Mouse (Mus musculus) gastrocnemius, postnatal 4 days (tissue): ENCODE measurements around the gene Swi5. TPM values are rescaled to one million over a fixed set of nuclear protein-coding genes. Genes with fewer than 3 reads are reported as not detected.
"Not testable (repeated sequence)": the region's sequence is repeated elsewhere in the genome, so short reads cannot be mapped to it uniquely, and the experiment has no call there.

Source experiments
- DNase-seq, 2 experiments: peaks; one replicate each; pipeline ENCODE4 v3.0.0; 2021 to 2022; ENCODE audit warnings: low spot score in 2 of 2, mixed read lengths in 2 of 2
- total RNA-seq, 2 experiments: library from RNA; stranded (reverse); gene quantifications; 2 replicates each; pipeline ENCODE4 v1.2.3; 2021

Gene Swi5
- total RNA-seq, 2 experiments from 2014 or later = 160 to 162 TPM

DNA sequence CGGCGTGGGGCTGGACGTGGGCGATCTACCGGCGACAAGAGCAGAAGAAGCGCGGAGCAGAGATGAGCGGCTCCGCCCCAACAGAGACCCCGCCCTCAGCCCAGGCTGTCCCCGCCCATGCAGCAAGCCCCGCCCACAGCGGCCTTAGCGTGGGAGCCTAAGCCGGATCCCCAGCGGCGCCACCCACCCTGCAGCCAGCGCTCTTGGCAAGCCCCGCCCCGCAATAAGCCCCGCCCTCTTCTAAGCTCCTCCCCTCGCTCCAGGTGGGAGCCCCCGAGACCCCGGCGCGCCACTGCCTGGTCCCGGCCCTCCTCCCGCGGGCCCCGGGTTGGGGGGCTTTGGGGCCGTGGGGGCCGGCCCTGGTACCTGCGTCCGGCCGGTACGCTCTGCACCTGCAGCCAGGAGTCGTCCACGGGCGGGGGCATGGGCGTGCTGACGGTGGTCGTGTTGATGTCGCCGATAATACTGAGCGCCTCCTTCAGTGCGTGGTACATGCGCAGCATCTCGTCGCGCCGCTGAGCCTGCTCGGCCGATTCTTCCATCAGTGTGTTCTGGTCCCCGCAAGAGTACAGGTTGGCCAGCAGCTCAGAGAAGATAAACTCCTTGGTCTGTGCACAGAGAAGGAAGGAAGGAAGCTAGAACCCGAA is 24.6 kb upstream of the Swi5 start:
- DNase-seq = peak; percentile 78 to 85

DNA sequence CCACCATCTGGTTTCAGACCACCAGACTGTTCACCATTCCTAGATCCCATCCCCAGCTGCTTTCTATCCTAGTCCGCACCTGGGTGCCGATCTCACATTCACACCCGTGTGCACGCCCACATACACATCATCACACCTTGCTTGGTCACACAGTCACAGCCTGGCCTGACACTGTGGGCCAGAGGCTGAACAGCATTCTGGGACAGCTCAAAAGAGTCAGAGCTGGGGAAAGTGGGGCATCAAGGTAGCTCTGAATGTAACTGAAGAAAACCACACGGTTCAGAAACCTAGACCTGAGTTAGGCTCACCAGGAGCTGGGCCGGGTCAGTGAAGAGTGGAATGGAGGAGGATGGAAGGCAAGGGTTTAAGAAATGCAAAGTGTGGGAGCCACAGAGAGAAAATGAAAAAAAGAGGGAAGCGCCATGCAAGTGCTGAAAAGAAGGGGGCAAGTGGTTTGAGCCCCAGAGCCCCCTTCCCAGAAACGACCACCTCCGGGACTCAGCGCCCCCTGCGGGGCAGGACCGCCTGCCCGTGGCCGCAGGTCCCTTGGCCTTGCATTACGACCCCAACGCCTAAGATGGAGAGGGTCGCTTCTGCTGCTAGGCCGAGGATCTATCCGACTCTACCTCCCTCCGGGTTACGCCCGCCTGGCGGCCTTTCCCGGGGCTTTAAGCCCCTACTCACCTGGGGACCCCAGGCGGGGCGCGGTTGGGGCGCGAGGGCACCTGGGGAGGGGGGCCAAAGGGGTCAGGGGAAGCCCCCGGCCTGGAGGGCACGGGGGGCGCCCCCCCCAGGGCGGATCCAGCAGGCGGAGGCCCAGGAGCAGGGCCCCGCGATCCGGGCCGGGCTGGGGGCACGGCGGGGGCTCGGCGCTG is 23.8 kb upstream of the Swi5 start:
- peak in 1 of 2 experiments; percentile 12 for DNase-seq

DNA sequence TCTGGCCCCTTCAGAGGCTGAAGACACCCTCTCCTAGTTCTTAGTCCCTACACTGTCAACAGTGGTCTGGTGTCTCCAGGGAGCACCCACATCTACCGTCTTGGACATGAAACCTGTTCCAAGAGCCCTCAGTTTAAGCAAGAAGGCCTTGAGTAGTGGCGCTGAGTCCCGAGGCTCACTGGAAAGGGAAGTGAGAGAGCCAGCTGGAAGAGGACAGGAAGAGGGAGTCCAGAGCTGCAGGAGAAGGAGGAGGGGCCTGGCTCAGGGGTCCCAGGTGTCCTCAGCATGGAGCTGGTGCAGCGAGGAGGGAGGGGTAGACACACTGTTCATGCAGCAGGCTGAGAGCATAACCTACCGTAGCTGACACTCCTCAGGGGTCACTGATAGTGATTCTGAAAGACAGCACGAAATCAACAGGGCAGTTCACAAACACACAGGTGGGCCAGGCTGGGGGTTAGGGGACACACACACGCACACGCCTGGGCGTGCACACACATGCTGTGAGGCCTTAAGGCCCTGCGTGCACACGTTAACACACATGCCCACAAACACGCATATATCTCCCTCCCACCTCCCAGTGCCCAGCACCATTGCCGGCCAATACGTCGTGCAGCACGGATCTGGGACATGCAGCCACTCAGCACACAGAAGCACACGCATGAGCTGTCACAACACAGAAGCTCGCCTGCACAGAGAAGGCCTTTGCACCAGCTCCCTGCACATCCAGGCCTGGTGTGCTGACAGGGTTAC is 22.4 kb upstream of the Swi5 start:
- peak in 1 of 2 experiments; percentile 15 for DNase-seq

DNA sequence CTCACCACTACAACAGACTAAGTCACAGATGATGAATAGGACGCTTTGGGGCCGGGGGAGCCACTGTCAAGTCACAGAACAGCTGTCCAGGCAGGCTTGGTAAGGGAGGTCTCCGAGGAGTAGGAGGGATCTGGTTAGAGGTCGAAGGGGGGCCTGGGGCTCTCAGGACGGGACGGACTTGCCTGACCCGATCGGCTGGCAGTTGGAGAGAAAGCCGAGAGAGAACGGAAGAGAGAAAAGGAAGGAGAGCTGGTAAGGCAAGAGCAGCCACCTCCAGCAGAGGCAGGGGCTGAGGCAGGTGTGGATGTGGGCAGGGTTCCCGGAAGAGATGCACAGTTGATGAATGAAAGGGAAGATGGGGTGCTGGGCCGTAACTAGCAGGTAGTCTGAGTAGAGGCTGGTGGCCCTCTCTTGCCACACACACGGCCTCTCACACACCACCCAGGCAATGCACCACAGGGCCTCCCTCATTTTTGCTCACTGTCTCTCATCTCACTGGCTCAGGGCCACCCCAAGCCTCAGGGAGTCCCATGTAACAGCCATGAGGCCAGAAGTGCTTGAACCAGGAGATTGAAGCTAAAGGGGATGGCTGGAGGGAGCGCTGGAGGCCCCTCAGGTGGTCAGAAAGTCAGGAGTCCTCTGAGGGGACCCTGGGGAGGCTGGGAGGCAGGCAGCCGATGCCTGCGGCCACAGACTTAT is 21.1 kb upstream of the Swi5 start:
- peak in 1 of 2 experiments; percentile 13 for DNase-seq

DNA sequence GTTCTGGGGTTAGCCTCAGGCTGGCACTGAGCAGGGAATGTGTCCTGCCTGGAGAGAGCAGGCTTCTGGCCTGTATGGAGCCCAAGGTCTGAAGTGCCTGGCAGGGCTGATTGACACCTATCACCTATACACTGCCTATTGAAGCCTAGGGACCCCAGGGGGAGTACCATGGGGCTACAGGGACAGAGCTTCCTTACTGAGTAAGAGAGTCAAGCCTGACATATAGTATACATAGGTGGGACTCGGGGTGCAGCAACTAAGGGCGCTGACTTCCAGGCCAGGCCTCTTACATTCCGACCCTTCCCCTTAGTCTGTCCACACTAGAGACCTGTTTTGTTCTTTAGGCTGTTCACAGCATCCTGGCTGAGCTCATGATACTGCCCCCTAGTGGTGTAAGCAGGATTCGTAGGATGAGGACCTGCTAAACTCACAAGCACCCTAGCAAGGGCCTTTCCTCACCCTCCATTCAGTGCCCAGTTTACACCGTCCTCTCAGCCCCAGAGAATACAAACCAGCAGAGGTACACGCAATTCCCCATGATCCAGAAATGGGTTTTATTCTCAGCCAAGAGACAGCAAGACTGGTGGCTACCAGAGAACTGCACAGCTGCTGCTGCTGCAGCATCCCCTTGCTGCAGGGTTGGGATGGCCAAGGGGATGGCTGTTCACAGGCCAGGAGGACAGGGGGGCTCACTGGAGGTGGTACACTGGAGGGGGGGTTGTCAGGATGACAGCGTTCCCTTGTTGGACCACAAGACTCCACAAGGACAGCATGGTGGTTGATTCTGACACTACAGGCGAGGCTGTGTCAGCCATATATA is 20.3 kb upstream of the Swi5 start:
- peak in 1 of 2 experiments; percentile 53 for DNase-seq

DNA sequence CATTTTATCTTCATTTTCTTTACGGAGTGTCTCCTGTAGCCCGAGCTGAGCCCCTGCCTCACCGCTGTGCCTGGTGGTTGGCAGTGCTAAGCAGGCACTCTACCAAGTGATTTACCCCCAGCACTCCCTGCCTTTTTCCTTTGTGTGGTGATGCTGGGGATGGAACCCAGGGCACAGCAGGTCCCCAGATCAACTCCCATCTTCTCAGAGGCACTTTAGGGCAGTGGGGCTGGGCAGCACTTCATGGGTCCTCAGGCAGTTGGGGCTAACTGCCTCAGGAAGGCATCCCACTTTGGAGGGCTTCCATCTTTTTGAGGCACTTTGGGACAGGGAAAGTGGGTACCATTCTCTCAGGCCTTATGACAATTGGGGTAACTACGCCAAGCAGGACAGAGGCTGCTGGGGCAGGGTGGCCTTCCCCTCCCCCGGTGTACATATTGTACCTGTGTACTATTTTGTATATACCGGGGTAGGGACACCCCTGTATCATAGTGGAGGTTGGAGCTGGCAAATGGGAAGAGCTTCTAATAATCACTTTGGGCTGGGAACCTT is 19.4 kb upstream of the Swi5 start:
- DNase-seq = peak in 1 of 2 experiments; percentile 14

DNA sequence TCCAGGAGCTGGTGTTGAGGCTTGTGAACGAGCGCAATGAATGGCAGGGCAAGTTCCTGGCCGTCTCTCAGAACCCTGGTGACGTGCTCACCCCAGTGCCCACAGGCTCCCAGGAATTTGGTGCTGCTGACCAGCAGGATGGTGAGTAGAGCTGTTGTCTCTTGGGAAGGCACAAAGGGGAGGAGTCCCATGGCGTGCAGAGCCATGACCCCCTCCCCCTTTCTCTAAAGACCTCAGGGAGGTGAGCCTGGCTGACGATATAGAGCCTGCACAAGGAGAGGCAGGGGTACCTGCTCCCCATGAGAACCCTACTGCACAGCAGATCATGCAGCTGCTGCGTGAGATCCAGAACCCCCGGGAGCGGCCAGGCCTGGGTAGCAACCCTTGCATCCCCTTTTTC is 18.3 kb upstream of the Swi5 start:
- no peak for DNase-seq

DNA sequence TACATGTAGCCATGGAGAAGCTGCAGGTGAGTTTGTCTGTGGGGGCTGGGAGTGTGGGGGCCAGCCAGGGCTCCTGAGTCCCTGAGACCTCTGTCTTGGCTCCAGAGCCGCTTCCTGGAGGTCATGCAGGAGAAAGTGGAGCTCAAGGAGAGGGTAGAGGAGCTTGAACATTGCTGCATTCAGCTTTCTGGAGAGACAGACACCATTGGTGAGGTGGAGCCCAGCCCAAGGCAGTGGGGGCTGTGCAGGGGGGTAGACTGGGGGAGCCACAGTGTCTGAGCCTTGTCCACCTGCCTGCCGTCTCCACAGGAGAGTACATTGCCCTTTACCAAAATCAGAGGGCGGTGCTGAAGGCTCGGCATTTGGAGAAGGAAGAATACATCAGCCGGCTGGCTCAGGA is 17.8 kb upstream of the Swi5 start:
- peak in 1 of 2 experiments; percentile 17 for DNase-seq

DNA sequence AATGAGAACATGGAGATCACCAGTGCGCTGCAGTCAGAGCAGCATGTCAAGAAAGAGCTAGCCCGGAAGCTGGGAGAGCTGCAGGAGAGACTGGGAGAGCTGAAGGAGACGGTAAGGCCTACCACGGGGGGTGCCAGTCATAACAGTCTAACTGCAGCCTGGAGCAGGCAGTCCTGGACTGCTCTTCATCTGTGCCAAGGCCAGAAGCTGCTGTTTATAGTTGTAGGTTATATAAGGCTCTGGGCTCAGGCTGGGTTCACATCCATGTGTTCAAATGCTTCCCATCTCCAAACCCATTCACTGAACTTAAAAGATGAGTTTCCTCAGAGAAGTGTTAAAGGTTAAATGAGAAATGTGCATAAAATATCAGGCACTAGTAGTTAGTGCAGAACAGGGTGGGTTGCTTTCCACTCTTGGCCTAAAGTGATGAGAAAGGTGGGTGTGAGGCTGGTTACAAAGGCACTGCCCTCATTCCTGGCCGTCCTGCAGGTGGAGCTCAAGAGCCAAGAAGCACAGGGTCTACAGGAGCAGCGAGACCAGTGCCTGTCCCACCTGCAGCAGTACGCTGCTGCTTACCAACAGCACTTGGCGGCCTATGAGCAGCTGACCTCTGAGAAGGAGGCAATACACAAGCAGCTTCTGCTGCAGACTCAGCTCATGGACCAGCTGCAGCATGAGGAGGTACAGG is 16.4 kb upstream of the Swi5 start:
- peak in 1 of 2 experiments; percentile 15 for DNase-seq

DNA sequence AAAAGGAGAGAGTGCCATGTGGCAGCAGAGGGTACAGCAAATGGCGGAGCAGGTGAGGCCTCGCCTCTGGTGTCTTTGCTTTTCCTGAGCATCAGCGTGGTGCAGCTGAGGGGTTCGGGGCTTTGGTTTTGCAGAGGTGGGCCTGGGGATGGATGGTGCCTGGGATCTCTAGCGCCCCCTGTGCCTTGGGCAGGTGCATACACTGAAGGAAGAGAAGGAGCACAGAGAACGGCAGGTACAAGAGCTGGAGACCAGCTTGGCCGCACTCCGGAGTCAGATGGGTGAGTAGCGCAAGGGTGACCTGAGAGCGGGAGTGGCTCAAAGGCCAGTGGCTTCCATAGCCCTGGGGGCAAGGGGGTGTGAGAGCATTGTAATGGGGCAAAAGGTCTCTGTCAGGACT is 15.1 kb upstream of the Swi5 start:
- DNase-seq = no peak

DNA sequence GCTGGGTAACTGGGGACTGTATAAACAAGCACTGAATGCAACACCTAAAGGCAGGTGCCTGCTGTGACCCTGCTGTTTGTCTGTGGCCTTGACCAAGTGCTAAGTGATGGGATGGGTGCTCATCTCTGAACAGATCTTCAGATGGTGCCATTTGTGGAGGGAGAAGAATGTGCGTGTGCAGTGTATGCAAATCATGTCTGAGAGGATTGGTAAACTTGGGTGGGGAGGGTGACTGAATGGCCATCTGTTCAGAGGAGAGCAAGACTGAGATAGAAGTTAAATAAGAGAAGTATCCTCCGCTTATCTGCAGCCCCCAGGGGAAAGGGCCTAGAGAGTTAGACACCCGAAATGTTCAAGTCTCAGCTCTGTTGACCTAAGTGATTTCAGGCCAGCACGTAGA is 11.6 kb upstream of the Swi5 start:
- no peak for DNase-seq

DNA sequence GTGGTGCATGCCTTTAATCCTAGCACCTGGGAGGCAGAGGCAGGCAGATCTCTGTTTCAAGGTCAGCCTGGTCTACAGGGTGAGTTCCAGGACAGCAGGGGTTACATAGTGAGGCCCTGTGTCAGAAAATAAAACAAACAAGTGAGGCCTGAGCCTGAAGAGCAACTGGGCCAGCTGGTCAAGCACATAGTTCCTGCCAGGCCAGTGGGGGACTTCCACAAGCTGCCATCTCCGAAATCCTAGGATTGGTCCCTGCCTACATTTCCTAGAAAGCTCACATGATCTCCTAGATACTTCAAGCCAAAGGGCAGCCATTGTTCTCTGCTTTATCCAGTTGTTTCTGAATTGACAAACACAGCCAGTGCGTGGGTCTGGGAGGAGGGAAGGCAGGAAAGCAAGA is 8.0 kb upstream of the Swi5 start:
- not testable (repeated sequence) for DNase-seq

DNA sequence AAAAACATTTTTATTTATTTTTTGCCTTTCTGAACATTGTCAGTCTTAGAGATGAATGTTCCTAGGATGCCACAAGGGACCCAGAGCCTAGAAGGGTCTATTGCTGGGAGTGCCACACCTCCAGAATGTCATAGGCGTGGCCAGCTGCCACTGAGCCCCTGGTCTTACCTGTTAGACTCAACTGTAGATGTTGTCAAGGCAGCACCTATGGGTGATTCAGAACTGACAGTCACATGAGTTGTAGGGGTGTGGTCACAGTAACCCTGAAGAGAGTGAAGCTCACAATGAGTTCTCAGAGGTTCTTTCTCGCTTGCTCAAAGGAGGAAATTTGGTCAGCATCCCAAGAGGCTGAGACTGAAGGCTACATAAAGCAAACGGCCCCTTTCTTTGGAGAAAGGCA is 7.4 kb upstream of the Swi5 start:
- no peak for DNase-seq

DNA sequence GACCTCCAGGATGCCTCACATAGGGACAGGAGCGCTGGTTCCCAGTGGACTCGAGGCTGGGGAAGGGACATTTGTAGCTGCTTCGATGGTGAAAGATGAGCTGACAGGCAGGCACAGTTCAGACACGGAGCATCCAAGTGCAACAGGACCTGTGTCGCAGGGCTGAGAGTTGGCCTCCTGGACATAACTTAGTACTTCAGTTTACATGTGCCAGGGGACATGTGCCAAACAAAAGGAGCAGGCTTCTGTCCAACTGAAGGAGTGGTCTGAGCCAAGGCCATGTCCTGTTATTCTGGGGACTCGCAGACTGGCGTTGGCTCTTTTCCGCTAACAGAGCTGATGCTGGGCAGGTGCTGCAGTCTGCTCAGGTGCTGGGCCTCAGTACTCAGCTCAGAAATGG is 6.5 kb upstream of the Swi5 start:
- DNase-seq = no peak

DNA sequence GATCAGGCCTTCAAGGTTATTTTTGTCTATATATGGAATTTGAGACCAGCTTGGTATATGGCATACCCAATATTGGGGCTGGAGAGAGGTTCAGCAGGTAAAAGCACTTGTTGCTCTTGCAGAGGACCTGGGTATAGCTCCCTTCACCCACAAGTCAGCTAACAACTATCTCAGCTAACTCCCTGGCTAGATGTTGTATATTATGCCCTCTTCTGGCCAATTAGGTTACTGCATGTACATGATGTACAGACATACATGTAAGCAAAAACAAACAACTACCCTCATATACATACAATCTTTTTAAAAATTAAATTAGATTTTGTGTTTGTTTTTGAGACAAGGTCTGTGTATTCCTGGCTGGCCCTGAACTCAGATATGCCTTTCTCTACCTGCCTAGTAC is 1.7 kb upstream of the Swi5 start:
- DNase-seq = no peak

DNA sequence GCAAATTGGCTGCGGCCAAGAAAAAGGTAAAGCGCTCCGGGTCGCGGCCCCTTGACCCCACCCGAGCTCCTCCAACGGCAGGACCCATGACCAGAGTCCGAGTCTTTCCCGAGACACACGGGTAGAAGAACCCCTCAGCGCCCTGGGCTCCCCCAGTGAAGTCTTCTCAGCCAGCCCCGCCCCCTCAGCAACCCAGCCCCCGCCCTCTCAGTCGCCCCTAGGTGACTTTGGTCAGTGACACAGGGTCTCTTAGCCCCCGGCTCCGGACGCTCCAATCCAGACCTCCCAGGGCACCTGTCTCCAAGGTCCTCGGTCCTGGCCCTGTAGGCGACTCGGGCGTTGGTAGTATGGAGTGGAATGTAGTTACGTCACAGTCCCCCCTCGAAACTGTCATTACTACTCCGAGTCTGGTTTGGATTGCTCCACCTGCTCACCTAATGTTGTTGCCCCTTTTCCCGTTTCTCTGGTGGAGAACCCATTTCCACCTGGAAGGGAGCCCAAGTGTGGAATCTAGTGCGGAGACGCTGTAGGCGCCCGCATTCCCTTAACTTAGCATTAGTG is 576 bp upstream of the Swi5 start:
- DNase-seq = peak in 1 of 2 experiments; percentile 31

DNA sequence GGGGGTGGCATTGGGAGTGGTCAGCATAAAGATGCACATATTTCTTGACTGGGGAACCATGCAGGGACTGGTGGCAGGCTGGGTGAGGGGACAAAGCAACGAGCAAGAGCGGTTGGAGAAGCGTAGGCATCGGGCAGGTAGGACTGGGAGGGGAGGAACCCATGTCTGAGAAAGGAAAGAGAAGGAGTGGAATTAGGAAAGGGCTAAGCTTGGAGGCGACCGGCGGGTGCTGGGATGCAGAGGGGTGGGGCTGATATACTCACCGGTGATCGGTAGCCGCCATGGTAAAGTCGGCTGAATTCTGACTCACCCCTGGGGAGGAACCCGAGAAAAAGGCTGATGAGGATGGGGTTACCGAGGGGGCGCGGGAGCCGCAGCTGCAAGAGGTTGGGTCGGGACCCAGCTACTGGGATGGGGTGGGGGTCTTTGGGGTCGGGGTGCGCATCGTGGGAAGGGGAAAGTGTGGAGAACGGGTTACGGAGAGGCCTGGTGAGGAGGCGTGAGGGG is 488 bp downstream of the Swi5 start, which contains the start of gene Golga2:
TSS of gene Golga2 (plus strand) at position 51 of the 507 bp plus-strand sequence.
- DNase-seq = no peak

DNA sequence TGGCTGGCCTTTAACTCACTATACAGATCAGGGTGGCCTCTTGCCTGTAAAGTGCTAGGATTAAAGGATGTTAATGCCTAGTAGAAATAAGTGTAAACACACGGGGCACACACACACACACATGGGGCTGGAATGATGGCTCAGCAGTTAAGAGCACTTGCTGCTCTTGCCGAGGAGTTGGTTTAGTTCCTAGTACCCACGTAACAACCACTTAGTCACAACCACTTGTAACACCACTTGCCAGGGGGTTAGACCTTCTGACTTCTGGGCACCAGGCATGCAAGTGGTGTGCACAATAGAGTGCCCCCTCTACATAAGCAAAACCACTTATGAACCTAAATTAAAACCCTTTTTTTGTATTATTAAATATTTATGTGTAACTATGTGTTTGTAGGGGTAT is 3.9 kb downstream of the Swi5 start:
- DNase-seq = no peak

DNA sequence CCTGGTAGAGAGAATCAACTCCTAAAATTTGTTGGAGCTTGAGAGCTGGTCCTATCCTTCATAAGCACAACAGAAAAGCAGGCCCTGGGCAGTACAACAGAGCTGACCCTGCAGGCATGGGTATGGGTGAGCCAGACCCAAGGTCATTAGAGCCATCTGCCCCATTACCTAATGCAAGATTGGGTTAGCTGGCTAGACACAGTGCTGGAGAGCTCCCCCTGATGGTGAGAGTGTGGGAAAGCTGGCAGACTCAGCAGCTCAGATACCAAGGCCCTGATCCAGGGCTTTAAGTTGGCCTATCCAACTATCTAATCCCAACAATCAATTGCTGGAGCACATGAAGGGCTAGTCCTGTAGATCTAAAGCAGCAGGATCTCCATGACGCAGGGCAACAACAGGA is 5.1 kb downstream of the Swi5 start:
- peak in 1 of 2 experiments; percentile 42 for DNase-seq
